Mouse (Mus musculus) embryonic facial prominence, embryonic 13.5 days (tissue): Measurements from ENCODE around the gene Zbp1. TPM values are rescaled to one million over a fixed set of nuclear protein-coding genes. Genes with fewer than 3 reads are reported as not detected.

ENCODE experiments used
- ATAC-seq: fragments of 200-750 bp; cut with Nextera tagmentation; 2 replicates; pipeline ENCODE4 v1.8.0; 2017; ENCODE audit warnings: low read depth; ENCODE audit not compliant: insufficient number of reproducible peaks, insufficient read depth, low FRiP score, low TSS enrichment
- H3K27ac ChIP-seq: fragments of 300-500 bp; sonication (generic); 2 replicates; pipeline ENCODE4 v1.5.1; 2015; ENCODE audit warnings: moderate library complexity, mild to moderate bottlenecking, inconsistent platforms
- H3K27me3 ChIP-seq: fragments of 300-500 bp; sonication (generic); 2 replicates; pipeline ENCODE4 v1.6.1; 2015; ENCODE audit warnings: mild to moderate bottlenecking, inconsistent platforms
- H3K36me3 ChIP-seq: fragments of 300-500 bp; sonication (generic); 2 replicates; pipeline ENCODE4 v1.6.1; 2015; ENCODE audit warnings: mild to moderate bottlenecking, inconsistent platforms
- H3K4me1 ChIP-seq: fragments of 300-500 bp; sonication (generic); 2 replicates; pipeline ENCODE4 v1.6.1; 2015; ENCODE audit warnings: inconsistent platforms
- H3K4me2 ChIP-seq: fragments of 300-500 bp; sonication (generic); 2 replicates; pipeline ENCODE4 v1.6.1; 2015; ENCODE audit warnings: moderate library complexity, mild to moderate bottlenecking, inconsistent platforms
- H3K4me3 ChIP-seq: fragments of 300-500 bp; sonication (generic); 2 replicates; pipeline ENCODE4 v1.5.1; 2015; ENCODE audit warnings: mild to moderate bottlenecking, inconsistent platforms
- H3K9ac ChIP-seq: fragments of 300-500 bp; sonication (generic); 2 replicates; pipeline ENCODE4 v1.6.1; 2015; ENCODE audit warnings: mild to moderate bottlenecking, inconsistent platforms
- H3K9me3 ChIP-seq: fragments of 300-500 bp; sonication (generic); 2 replicates; pipeline ENCODE4 v1.6.1; 2016; ENCODE audit warnings: inconsistent platforms
- whole genome bisulfite sequencing: fragments of 180-500 bp; shearing (Covaris S2); methylation state at CpG from one replicate; pipeline ENCODE4 v1.1.7; 2015; ENCODE audit warnings: mixed read lengths; 5-methylcytosine and 5-hydroxymethylcytosine counted together
- polyA plus RNA-seq: library from polyadenylated mRNA; unstranded; fragments of >200 nt; fragmentation: Nextera tagmentation; extraction: Ambion mirVana; gene quantifications from 2 replicates; pipeline ENCODE4 v1.2.1, GENCODE M21; 2015

Gene Zbp1
- polyA plus RNA-seq, 1 experiment from 2014 or later: 0.13 TPM

DNA sequence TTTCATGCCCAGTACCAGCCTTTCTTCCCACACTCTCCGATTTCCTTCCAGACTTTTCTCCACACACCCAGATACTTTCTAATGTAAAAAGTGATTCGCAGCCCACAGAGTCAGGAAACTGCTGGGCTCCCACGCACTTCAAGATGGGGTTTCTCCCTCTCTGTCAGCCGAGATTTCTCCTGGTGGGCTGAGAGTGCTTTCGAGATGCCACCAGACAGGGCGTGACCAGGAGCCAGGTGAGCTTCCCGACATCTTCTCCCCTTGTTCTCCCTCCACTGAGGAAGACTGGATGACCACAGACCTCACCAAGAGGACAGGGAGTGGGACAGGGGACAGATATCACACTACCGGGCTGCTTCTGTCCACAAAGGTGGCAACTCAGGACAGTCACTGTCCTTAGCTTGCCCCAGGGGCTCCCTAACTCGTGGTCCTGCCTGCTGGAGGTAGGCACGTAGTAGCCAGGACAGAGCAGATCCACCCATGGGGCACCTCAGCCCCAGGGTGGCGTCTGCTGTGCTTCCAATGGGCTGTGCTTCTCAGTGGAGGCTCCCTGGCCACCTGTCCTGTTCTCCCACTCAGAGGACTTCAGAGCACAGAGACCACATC lies 34.1 kb downstream of the Zbp1 start:
- 61% methylated on average over 11 of the region's 11 CpGs for WGBS
- Histone ChIP-seq H3K9ac (no peak overlapping the region), H3K9me3 (no peaks in the 10 kb centered on the region), H3K27me3 (peaks cover 6% of the 10 kb centered on the region; the same call in 1 of the 2 replicates), H3K27ac (no peak overlapping the region), H3K4me3 (no peak overlapping the region), H3K36me3 (no peaks in the 10 kb centered on the region), H3K4me1 (no peaks in the 10 kb centered on the region), H3K4me2 (no peak overlapping the region)
- no peak for ATAC-seq

DNA sequence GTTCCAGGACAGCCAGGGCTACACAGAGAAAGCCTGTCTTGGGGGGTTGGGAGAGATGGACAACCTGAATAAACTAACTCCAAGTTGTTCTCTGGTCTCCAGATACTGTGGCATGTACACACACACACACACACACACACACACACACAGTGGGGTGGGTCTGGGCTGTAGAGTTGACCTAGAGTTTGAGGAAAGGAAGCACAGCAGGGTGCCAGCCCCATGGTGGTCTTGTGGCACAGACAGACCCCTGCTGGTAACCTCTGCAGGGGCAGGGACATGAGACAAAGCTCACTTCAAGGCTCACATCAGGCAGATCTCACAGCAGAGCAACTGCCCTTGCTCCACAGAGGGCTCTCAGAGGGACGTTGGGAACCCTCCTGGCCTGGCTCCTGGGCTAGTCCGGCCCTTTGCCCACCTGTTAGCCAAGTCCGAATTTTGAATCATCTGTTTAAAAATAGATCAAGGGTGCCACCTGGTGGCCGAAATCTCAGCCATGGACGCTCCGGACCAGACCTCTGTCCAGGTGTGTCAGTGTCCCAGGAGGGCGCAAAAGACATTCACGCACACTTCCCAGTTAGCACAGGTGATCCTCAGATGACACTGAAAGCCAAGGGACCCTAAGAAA lies 34.8 kb downstream of the Zbp1 start:
- 4% methylated on average over 8 of the region's 8 CpGs for WGBS
- no peaks in the 10 kb centered on the region for H3K36me3 ChIP-seq
- no peak overlapping the region for H3K4me2 ChIP-seq
- H3K27ac ChIP-seq: no peak overlapping the region
- peaks cover 6% of the 10 kb centered on the region; the same call in 1 of the 2 replicates for H3K27me3 ChIP-seq
- no peak for ATAC-seq
- H3K9me3 ChIP-seq: no peaks in the 10 kb centered on the region
- H3K9ac ChIP-seq: no peak overlapping the region
- no peak overlapping the region for H3K4me3 ChIP-seq
- no peaks in the 10 kb centered on the region for H3K4me1 ChIP-seq

DNA sequence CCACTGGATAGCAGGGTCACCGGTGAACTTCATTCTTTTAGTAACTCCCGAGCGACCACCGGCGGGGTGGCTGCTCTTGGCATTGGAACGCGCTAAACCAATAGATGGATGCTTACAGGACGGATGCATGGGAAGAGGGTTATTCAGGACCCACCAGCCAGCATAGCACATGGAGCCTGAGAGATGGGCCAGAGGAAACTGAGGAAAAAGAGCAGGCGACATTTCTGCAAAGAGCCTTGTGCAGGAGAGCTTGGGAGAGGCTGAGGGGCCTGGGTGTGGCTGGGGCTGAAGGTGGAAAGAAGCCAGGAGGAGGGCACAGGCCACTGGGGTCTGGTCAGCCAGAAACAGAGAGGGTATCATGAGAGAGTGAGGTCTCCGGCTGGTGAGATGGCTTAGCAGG lies 35.4 kb downstream of the Zbp1 start:
- Histone ChIP-seq H3K27me3 (peaks cover 6% of the 10 kb centered on the region; the same call in 1 of the 2 replicates), H3K36me3 (no peaks in the 10 kb centered on the region), H3K4me2 (no peak overlapping the region), H3K27ac (no peak overlapping the region), H3K4me3 (no peak overlapping the region), H3K4me1 (no peaks in the 10 kb centered on the region), H3K9me3 (no peaks in the 10 kb centered on the region), H3K9ac (no peak overlapping the region)
- 87% methylated on average over 10 of the region's 10 CpGs for WGBS
- ATAC-seq: no peak

DNA sequence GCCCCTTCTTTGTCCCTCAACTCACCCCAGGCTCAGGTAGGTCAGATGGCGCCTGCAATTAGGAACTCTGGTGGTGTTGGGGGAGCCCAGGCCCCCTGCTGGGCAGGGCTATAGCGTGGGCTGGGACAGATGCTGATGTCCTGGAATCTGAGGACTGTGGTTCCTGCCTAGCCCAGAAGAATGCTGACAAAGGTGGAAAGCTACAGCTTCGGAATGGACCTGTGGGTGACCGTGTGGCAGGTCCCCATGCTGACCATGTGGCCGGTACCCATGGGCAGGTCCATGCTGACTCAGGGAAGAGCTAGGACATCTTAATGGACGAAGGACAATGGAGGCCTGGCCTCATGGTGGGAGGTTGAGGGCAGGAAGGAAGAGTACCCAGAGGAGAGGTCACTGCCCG lies 35.9 kb downstream of the Zbp1 start:
- H3K4me1 ChIP-seq: no peaks in the 10 kb centered on the region
- no peak overlapping the region for H3K27ac ChIP-seq
- no peaks in the 10 kb centered on the region for H3K36me3 ChIP-seq
- no peak overlapping the region for H3K4me3 ChIP-seq
- H3K9me3 ChIP-seq: no peaks in the 10 kb centered on the region
- WGBS: 77% methylated on average over 7 of the region's 7 CpGs
- H3K4me2 ChIP-seq: no peak overlapping the region
- peaks cover 10% of the 10 kb centered on the region; the same call in 1 of the 2 replicates for H3K27me3 ChIP-seq
- ATAC-seq: no peak
- H3K9ac ChIP-seq: no peak overlapping the region

DNA sequence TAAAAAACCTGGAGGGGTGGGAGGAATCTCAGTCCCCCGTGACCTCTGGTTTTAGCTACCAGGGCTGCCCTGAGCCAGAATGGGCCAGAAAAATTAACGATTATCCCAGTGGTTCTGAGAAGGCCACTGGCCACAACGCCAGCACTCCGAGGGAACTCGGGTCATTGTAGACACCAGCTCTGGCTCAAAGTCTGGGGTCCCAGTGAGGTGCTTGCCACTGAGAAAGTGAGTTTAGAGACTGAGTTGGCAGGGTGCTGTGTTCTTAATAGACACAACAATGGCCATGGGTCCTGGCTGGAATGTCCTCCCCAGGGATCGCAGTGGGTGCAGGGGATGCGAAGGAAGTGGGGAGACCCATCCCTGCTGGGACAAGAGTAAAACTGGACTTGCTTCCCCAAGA lies 36.8 kb downstream of the Zbp1 start:
- Histone ChIP-seq H3K36me3 (no peaks in the 10 kb centered on the region), H3K27ac (no peak overlapping the region), H3K4me3 (no peak overlapping the region), H3K9me3 (no peaks in the 10 kb centered on the region), H3K9ac (no peak overlapping the region), H3K4me2 (no peak overlapping the region), H3K4me1 (no peaks in the 10 kb centered on the region), H3K27me3 (peaks cover 13% of the 10 kb centered on the region; the same call in 1 of the 2 replicates)
- 84% methylated on average over 7 of the region's 7 CpGs for WGBS
- no peak for ATAC-seq

DNA sequence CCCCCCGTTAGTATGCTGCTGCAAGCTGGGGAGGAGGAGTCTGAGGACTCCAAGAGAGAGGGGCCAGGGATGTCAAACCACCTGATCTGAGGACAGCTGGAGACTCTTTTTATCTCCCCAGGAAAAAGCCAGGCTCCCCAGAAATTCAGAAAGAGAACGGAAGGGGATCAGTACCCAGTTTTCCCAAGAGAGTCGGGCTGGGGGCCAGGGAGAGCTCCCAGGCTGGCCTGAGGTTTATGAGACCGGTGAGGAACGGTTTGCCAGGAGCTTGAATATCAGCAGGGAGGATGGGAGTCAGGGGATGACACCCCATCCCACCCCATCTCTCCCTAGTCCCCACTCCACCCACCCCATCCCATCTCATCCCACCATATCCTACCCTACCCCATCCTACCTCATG lies 37.2 kb downstream of the Zbp1 start:
- H3K27me3 ChIP-seq: peaks cover 13% of the 10 kb centered on the region; the same call in 1 of the 2 replicates
- no peak for ATAC-seq
- 67% methylated on average over 4 of the region's 5 CpGs for WGBS

DNA sequence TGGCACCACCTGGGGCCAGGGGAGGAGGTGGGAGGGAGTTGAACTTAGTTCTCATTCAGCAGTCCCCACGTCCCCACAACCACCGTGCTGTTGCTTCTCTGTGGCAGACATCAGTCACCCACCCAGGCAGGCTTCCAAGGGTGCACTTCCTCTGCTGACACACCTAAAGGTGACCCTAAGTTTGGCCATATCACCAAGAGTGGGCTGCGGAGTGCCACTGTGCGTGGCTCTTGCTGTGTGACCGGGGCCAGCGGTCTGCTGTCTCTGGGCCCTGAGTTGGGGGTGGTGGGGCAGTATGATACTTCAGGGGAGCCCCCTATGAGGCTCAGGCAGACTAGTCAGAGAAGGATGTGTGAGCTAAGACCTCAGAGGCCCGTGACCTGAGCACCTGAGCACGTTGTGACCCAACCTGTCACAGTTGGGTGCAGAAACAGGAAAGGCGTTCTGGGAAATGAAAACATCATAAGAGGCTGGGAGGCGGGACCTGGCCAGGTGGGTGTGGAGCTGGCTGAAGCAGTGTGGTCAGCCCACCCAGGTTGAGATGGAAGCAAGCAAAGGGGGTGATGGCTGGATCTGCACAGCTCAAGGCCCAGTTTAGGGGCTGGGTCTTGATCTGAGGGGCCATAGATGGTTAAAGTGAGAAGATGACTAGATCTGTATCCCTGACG lies 37.9 kb downstream of the Zbp1 start:
- ATAC-seq: no peak; the same call in 1 of the 2 replicates
- no peaks in the 10 kb centered on the region for H3K9me3 ChIP-seq
- H3K27ac ChIP-seq: no peak overlapping the region
- no peak overlapping the region for H3K9ac ChIP-seq
- WGBS: 88% methylated on average over 11 of the region's 11 CpGs
- no peak overlapping the region for H3K4me2 ChIP-seq
- H3K4me1 ChIP-seq: no peaks in the 10 kb centered on the region
- H3K27me3 ChIP-seq: peaks cover 13% of the 10 kb centered on the region; the same call in 1 of the 2 replicates
- no peak overlapping the region for H3K4me3 ChIP-seq
- no peaks in the 10 kb centered on the region for H3K36me3 ChIP-seq

More for the DNA sequence above, 37.2 kb downstream of the Zbp1 start:
- Histone ChIP-seq H3K4me1 (no peaks in the 10 kb centered on the region), H3K9me3 (no peaks in the 10 kb centered on the region), H3K9ac (no peak overlapping the region), H3K27ac (no peak overlapping the region), H3K36me3 (no peaks in the 10 kb centered on the region), H3K4me3 (no peak overlapping the region), H3K4me2 (no peak overlapping the region)

DNA sequence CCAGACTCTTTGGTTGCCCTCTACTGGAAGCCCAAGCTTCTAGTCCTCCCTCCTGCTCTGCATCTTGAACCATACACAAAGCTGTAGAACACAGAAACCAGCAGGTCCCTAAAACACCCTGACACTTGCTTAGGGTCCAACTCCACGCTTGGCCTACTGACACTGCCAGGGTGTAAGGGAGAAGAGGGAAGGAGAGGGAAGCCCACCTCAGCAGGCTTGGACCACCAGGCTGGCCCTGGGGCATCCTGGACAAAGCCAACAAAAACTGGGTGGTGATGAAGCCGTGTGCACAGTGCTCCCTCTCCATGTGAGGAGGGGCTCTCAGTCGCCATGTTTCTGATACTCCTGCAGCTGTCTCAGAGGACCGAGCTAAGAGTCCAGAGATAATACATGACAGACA lies 38.7 kb downstream of the Zbp1 start:
- ATAC-seq: no peak
- no peak overlapping the region for H3K4me3 ChIP-seq
- WGBS: 75% methylated on average over 4 of the region's 4 CpGs
- H3K27me3 ChIP-seq: peaks cover 12% of the 10 kb centered on the region; the same call in 1 of the 2 replicates
- no peaks in the 10 kb centered on the region for H3K9me3 ChIP-seq
- no peaks in the 10 kb centered on the region for H3K4me1 ChIP-seq
- H3K27ac ChIP-seq: no peak overlapping the region
- no peaks in the 10 kb centered on the region for H3K36me3 ChIP-seq
- H3K4me2 ChIP-seq: no peak overlapping the region
- H3K9ac ChIP-seq: no peak overlapping the region

DNA sequence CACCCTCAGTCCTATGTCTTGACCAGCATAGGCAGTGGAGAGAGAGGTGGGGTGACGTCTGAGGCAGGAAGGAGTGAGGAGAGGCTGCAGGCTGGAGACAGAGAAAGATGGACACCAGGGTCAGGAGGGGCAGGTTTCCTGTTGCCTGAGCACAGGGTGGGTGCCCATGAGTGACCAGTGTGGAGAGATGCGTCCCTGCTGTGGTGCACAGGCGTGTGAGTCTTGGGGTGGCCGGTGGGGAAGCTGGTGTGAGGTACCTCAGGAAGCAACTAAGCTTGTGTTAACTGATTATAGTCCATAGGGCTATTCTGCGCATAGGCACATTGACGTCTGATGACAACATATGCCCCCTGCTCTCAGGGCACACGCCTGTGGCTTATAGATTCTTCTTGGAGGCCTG lies 39.7 kb downstream of the Zbp1 start:
- no peaks in the 10 kb centered on the region for H3K9me3 ChIP-seq
- no peak for ATAC-seq
- H3K27ac ChIP-seq: no peak overlapping the region
- H3K4me2 ChIP-seq: no peak overlapping the region
- H3K9ac ChIP-seq: no peak overlapping the region
- 0 out of 2 replicates have a peak, but pooled peaks cover 7% of the 10 kb centered on the region for H3K27me3 ChIP-seq
- no peak overlapping the region for H3K4me3 ChIP-seq
- WGBS: 83% methylated on average over 7 of the region's 7 CpGs
- peaks cover 8% of the 10 kb centered on the region for H3K4me1 ChIP-seq
- no peaks in the 10 kb centered on the region for H3K36me3 ChIP-seq

GRCm38 (mm10) chr2:173177951-173178350 lies 40.8 kb downstream of the Zbp1 start:
- Histone ChIP-seq H3K9me3 (no peaks in the 10 kb centered on the region), H3K27me3 (0 out of 2 replicates have a peak, but pooled peaks cover 7% of the 10 kb centered on the region), H3K27ac (no peak overlapping the region), H3K4me3 (no peak overlapping the region), H3K4me2 (no peak overlapping the region), H3K4me1 (peaks cover 14% of the 10 kb centered on the region), H3K36me3 (no peaks in the 10 kb centered on the region), H3K9ac (no peak overlapping the region)
- ATAC-seq: no peak
- 82% methylated on average over 8 of the region's 8 CpGs for WGBS

GRCm38 (mm10) chr2:173177481-173177880 lies 41.2 kb downstream of the Zbp1 start:
- Histone ChIP-seq H3K27ac (no peak overlapping the region), H3K9ac (no peak overlapping the region), H3K27me3 (0 out of 2 replicates have a peak, but pooled peaks cover 10% of the 10 kb centered on the region), H3K4me1 (peaks cover 19% of the 10 kb centered on the region), H3K4me2 (no peak overlapping the region), H3K4me3 (no peak overlapping the region), H3K9me3 (no peaks in the 10 kb centered on the region), H3K36me3 (no peaks in the 10 kb centered on the region)
- WGBS: 72% methylated on average over 5 of the region's 5 CpGs
- ATAC-seq: no peak

DNA sequence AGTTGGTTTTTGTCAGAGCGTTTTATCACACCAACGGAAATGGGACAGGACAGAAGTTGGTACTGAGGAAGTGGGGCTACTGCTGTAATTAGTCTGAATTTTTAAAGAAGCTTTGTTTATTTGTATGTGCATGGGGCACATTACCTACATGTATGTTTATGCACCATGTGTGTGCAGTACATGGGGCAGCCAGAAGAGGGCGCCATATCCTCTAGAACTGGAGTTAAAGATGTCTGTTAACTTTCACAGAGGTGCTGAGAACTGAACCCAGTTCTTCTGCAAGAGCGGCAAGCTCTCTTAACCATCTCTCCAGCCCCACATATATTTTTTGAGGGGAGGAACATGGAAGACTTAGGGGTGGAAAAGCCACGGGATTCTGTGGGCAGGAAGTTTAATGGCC lies 43.0 kb downstream of the Zbp1 start:
- ATAC-seq: no peak
- Histone ChIP-seq H3K9me3 (no peaks in the 10 kb centered on the region), H3K4me2 (no peak overlapping the region), H3K27me3 (peaks cover 24% of the 10 kb centered on the region), H3K27ac (no peak overlapping the region), H3K4me1 (peaks cover 37% of the 10 kb centered on the region), H3K36me3 (no peaks in the 10 kb centered on the region), H3K4me3 (no peak overlapping the region), H3K9ac (no peak overlapping the region)
- 89% methylated on average over 5 of the region's 5 CpGs for WGBS
